Mouse (Mus musculus) liver, embryonic 15.5 days (tissue): ENCODE data around the gene Crtc1. TPM values are rescaled to one million over a fixed set of nuclear protein-coding genes. Genes with fewer than 3 reads are reported as not detected.

Source experiments
- ATAC-seq: fragments of 200-750 bp; cut with Nextera tagmentation; 2 replicates; pipeline ENCODE4 v1.8.0; 2017; ENCODE audit warnings: moderate number of reproducible peaks, mild to moderate bottlenecking, moderate library complexity; ENCODE audit not compliant: insufficient read depth
- H3K27ac ChIP-seq: fragments of 300-500 bp; sonication (generic); replicated peaks from 2 replicates; pipeline ENCODE4 v1.5.1; 2015; ENCODE audit warnings: mild to moderate bottlenecking, inconsistent platforms
- H3K27me3 ChIP-seq: fragments of 300-500 bp; sonication (generic); 2 replicates; pipeline ENCODE4 v1.6.1; 2015; ENCODE audit warnings: mild to moderate bottlenecking, inconsistent platforms
- H3K36me3 ChIP-seq: fragments of 300-500 bp; sonication (generic); replicated peaks from 2 replicates; pipeline ENCODE4 v1.6.1; 2015; ENCODE audit warnings: moderate library complexity, mild to moderate bottlenecking, inconsistent platforms
- H3K4me1 ChIP-seq: fragments of 300-500 bp; sonication (generic); replicated peaks from 2 replicates; pipeline ENCODE4 v1.6.1; 2015; ENCODE audit warnings: inconsistent platforms
- H3K4me2 ChIP-seq: fragments of 300-500 bp; sonication (generic); 2 replicates; pipeline ENCODE4 v1.6.1; 2015; ENCODE audit warnings: moderate library complexity, mild to moderate bottlenecking, inconsistent platforms
- H3K4me3 ChIP-seq: fragments of 300-500 bp; sonication (generic); replicated peaks from 2 replicates; pipeline ENCODE4 v1.5.1; 2015; ENCODE audit warnings: mild to moderate bottlenecking, inconsistent platforms
- H3K9ac ChIP-seq: fragments of 300-500 bp; sonication (generic); 2 replicates; pipeline ENCODE4 v1.6.1; 2015; ENCODE audit warnings: moderate library complexity, mild to moderate bottlenecking, inconsistent platforms
- H3K9me3 ChIP-seq: fragments of 300-500 bp; sonication (generic); replicated peaks from 2 replicates; pipeline ENCODE4 v1.6.1; 2016; ENCODE audit warnings: inconsistent platforms
- WGBS: fragments of 180-500 bp; shearing (Covaris S2); methylation state at CpG from one replicate; pipeline ENCODE4 v1.1.7; 2015; ENCODE audit warnings: mixed read lengths; ENCODE audit not compliant: insufficient replicate concordance; 5-methylcytosine and 5-hydroxymethylcytosine counted together
- polyA plus RNA-seq: library from polyadenylated mRNA; unstranded; fragments of >200 nt; fragmentation: Nextera tagmentation; extraction: Ambion mirVana; gene quantifications from 2 replicates; pipeline ENCODE4 v1.2.1, GENCODE M21; 2015

Gene Crtc1
- polyA plus RNA-seq, 1 experiment from 2014 or later = 4.2 TPM

GRCm38 (mm10) chr8:70471856-70472255 is 32.5 kb upstream of the Crtc1 start:
- H3K27ac ChIP-seq = no peak overlapping the region

GRCm38 (mm10) chr8:70469938-70470337 is 30.6 kb upstream of the Crtc1 start:
- WGBS = 48% methylated on average over 2 of the region's 2 CpGs

More at GRCm38 (mm10) chr8:70471856-70472255, 32.5 kb upstream of the Crtc1 start:
- no peak overlapping the region for H3K9ac ChIP-seq
- no peak for ATAC-seq
- H3K36me3 ChIP-seq = no peaks in the 10 kb centered on the region; the same call in 1 of the 2 replicates
- H3K4me1 ChIP-seq = peaks cover 54% of the 10 kb centered on the region
- 97% methylated on average over 7 of the region's 7 CpGs for WGBS
- no peaks in the 10 kb centered on the region for H3K9me3 ChIP-seq
- H3K4me2 ChIP-seq = no peak overlapping the region
- no peak overlapping the region for H3K4me3 ChIP-seq
- no peaks in the 10 kb centered on the region for H3K27me3 ChIP-seq

GRCm38 (mm10) chr8:70469295-70469916 is 30.0 kb upstream of the Crtc1 start:
- no peaks in the 10 kb centered on the region; the same call in 1 of the 2 replicates for H3K36me3 ChIP-seq
- H3K4me2 ChIP-seq = no peak overlapping the region; the same call in 1 of the 2 replicates
- no peaks in the 10 kb centered on the region for H3K9me3 ChIP-seq
- 28% methylated on average over 10 of the region's 10 CpGs for WGBS
- H3K9ac ChIP-seq = no peak overlapping the region
- peak overlapping the region; percentile 67 for H3K27ac ChIP-seq
- no peak overlapping the region for H3K4me3 ChIP-seq
- peaks cover 44% of the 10 kb centered on the region for H3K4me1 ChIP-seq
- H3K27me3 ChIP-seq = no peaks in the 10 kb centered on the region
- peak; percentile 53 for ATAC-seq

More at GRCm38 (mm10) chr8:70469938-70470337, 30.6 kb upstream of the Crtc1 start:
- Histone ChIP-seq H3K36me3 (no peaks in the 10 kb centered on the region; the same call in 1 of the 2 replicates), H3K9me3 (no peaks in the 10 kb centered on the region), H3K27ac (peak overlapping the region; percentile 67), H3K4me1 (peaks cover 46% of the 10 kb centered on the region), H3K4me2 (no peak overlapping the region), H3K4me3 (no peak overlapping the region), H3K9ac (no peak overlapping the region), H3K27me3 (no peaks in the 10 kb centered on the region)
- ATAC-seq = no peak

GRCm38 (mm10) chr8:70468733-70469132 is 29.4 kb upstream of the Crtc1 start:
- Histone ChIP-seq H3K27me3 (no peaks in the 10 kb centered on the region), H3K9me3 (no peaks in the 10 kb centered on the region), H3K4me1 (peaks cover 44% of the 10 kb centered on the region), H3K9ac (no peak overlapping the region), H3K4me2 (no peak overlapping the region), H3K27ac (peak overlapping the region; percentile 67; the same call in 1 of the 2 replicates), H3K4me3 (no peak overlapping the region), H3K36me3 (no peaks in the 10 kb centered on the region; the same call in 1 of the 2 replicates)
- no peak for ATAC-seq
- WGBS = 76% methylated on average over 4 of the region's 4 CpGs

DNA sequence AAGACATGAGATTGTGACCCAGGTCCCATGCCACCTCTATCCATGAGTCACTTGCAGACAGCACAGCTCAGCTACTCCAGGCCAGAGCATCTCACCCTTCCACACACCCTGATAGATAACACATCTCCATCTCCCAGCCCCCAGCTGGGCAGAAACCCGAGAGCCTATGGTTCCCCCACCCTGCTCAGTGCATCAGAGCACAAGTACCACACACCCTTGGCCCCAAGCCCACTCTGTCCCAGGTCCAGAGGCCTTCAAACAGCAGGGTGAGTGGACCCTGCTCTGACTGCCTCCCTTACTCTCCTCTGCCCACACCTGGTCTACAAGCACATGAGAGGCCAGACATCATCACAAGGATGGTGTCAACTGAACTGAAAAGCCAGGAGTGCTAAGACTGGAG is 28.5 kb upstream of the Crtc1 start:
- no peak overlapping the region for H3K27ac ChIP-seq

DNA sequence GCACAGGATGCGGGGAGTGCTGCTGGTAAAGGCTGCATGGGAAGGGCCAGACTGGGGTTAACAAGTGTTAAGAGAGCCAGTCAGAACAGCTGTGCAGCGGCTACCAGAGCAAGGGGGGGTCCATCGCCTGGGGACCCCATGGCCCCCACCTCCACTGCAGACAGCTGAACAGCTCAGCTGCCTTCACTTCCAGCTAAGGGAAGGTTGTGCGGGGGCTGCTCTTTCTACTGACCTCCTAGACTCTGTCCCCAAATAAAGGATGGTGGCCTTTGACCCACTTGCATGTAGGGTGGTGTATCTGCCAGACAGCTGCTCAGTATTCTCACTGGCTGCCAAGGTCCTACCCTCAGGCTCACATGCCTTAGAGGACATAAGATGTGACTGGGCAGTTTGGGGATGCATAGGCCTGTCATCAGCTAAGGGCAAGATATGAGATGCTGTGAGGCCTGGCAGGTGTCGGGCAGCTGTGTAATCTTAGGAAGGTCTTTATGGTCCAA is 27.9 kb upstream of the Crtc1 start:
- H3K9ac ChIP-seq = no peak overlapping the region
- WGBS = 77% methylated on average over 5 of the region's 5 CpGs
- H3K4me2 ChIP-seq = no peak overlapping the region
- H3K27me3 ChIP-seq = no peaks in the 10 kb centered on the region
- peak; percentile 45 for ATAC-seq
- H3K4me3 ChIP-seq = no peak overlapping the region
- no peak overlapping the region for H3K27ac ChIP-seq
- peaks cover 44% of the 10 kb centered on the region for H3K4me1 ChIP-seq
- H3K9me3 ChIP-seq = no peaks in the 10 kb centered on the region
- H3K36me3 ChIP-seq = no peaks in the 10 kb centered on the region; the same call in 1 of the 2 replicates

More for the DNA sequence above, 28.5 kb upstream of the Crtc1 start:
- H3K4me2 ChIP-seq = no peak overlapping the region
- no peak overlapping the region for H3K9ac ChIP-seq
- ATAC-seq = no peak
- no peaks in the 10 kb centered on the region for H3K9me3 ChIP-seq
- no peak overlapping the region for H3K4me3 ChIP-seq
- H3K4me1 ChIP-seq = peaks cover 44% of the 10 kb centered on the region
- 26% methylated on average over 1 of the region's 1 CpGs for WGBS
- no peaks in the 10 kb centered on the region for H3K27me3 ChIP-seq
- no peaks in the 10 kb centered on the region; the same call in 1 of the 2 replicates for H3K36me3 ChIP-seq

- no peaks in the 10 kb centered on the region; the same call in 1 of the 2 replicates for H3K36me3 ChIP-seq
- H3K9ac ChIP-seq = no peak overlapping the region
- no peaks in the 10 kb centered on the region for H3K9me3 ChIP-seq
- no peaks in the 10 kb centered on the region for H3K27me3 ChIP-seq
- H3K4me3 ChIP-seq = no peak overlapping the region
- no peak overlapping the region for H3K4me2 ChIP-seq
- WGBS = 79% methylated on average over 11 of the region's 11 CpGs
- H3K27ac ChIP-seq = no peak overlapping the region
- no peak for ATAC-seq
- peaks cover 44% of the 10 kb centered on the region for H3K4me1 ChIP-seq
Observed at GRCm38 (mm10) chr8:70466771-70467170, 27.4 kb upstream of the Crtc1 start.

GRCm38 (mm10) chr8:70466305-70466704 is 26.9 kb upstream of the Crtc1 start:
- no peaks in the 10 kb centered on the region for H3K9me3 ChIP-seq
- no peaks in the 10 kb centered on the region; the same call in 1 of the 2 replicates for H3K36me3 ChIP-seq
- H3K4me1 ChIP-seq = peaks cover 44% of the 10 kb centered on the region
- WGBS = 79% methylated on average over 4 of the region's 4 CpGs
- no peak overlapping the region for H3K4me3 ChIP-seq
- H3K4me2 ChIP-seq = no peak overlapping the region
- no peak for ATAC-seq
- H3K27me3 ChIP-seq = no peaks in the 10 kb centered on the region
- H3K27ac ChIP-seq = no peak overlapping the region
- no peak overlapping the region for H3K9ac ChIP-seq

- no peak for ATAC-seq
- Histone ChIP-seq H3K4me3 (no peak overlapping the region), H3K27me3 (no peaks in the 10 kb centered on the region), H3K36me3 (no peaks in the 10 kb centered on the region; the same call in 1 of the 2 replicates), H3K4me2 (no peak overlapping the region), H3K4me1 (peaks cover 44% of the 10 kb centered on the region), H3K9ac (no peak overlapping the region), H3K9me3 (no peaks in the 10 kb centered on the region), H3K27ac (no peak overlapping the region)
- 77% methylated on average over 4 of the region's 4 CpGs for WGBS
Observed at GRCm38 (mm10) chr8:70465701-70466100, 26.3 kb upstream of the Crtc1 start.

- no peaks in the 10 kb centered on the region for H3K36me3 ChIP-seq
- H3K27ac ChIP-seq = no peak overlapping the region
- no peaks in the 10 kb centered on the region for H3K9me3 ChIP-seq
- no peak overlapping the region for H3K4me2 ChIP-seq
- H3K4me1 ChIP-seq = peaks cover 30% of the 10 kb centered on the region
- H3K4me3 ChIP-seq = no peak overlapping the region
- 85% methylated on average over 6 of the region's 6 CpGs for WGBS
- H3K27me3 ChIP-seq = no peaks in the 10 kb centered on the region
- no peak for ATAC-seq
- H3K9ac ChIP-seq = no peak overlapping the region
Observed at GRCm38 (mm10) chr8:70464162-70464561, 24.8 kb upstream of the Crtc1 start.

GRCm38 (mm10) chr8:70463306-70463705 is 23.9 kb upstream of the Crtc1 start:
- Histone ChIP-seq H3K36me3 (no peaks in the 10 kb centered on the region), H3K9ac (no peak overlapping the region), H3K4me3 (no peak overlapping the region), H3K27me3 (no peaks in the 10 kb centered on the region), H3K4me2 (no peak overlapping the region), H3K9me3 (no peaks in the 10 kb centered on the region), H3K4me1 (peaks cover 22% of the 10 kb centered on the region), H3K27ac (no peak overlapping the region)
- no peak for ATAC-seq
- WGBS = 88% methylated on average over 4 of the region's 4 CpGs
